Mouse (Mus musculus) heart, adult 18-20 months (tissue): ENCODE measurements at regions not wholly inside any gene's neighbourhood (a gene's known extent, or its start where the extent isn't known, plus 50 kb on each side); places are given as distances from the start of the nearest gene placed in this dataset.

ENCODE experiments used
- DNase-seq, 2 experiments: peaks; one replicate each; pipeline ENCODE4 v3.0.0; 2021 to 2022; ENCODE audit warnings: mixed read lengths in 1 of 2

DNA sequence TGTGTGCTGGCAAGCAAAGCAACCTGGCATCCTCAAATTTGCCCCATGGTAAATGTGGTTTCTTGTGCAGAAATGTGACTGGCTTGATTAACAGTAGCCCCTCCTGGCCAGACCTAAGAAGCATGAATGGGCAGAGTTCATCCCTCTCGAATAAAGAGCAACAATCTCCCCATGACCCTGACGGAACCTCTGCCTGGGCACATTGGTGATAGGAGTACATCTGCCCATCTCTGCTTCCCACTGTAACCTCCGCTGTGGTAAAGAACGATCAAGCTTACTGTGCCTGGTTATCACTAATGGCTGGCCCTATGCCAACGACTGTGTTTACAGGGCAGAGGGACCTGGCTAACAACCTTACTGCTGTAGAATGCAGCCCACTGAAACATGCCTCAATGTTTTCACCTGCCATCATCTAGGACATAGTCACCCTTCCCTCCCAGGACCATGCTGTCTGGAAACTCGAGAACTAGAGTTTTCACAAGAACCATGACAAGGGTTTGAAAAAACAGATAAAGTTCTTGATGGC, 69.6 kb upstream of the Tspan2 start:
- no peak for DNase-seq

DNA sequence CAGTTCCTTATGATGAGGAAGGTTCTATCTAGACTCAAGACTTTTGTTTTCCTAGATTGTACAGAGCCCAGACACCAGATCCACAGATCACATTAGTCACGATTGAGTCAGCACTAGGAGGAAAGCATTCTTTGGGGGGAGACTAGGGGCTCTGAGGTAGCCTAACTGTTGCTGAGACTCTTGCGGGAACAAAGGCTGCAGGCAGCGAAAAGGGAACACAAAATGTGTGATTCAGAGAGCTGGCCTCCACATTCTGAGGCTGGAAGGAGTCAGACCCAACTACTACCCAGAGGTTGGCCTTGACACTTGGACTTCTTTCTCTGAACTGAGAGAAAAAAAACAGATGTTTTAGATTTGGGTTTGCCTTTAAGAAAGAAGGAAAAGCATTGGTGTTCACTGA, 66.5 kb upstream of the Tspan2 start:
- peak; percentile 39 to 52 for DNase-seq

- DNase-seq, result peak; percentile 47 to 55
Observed at GRCm38 (mm10) chr3:102668556-102668955, 65.8 kb upstream of the Tspan2 start.

GRCm38 (mm10) chr3:102669951-102670350, 64.4 kb upstream of the Tspan2 start:
- peak; percentile 54 to 76 for DNase-seq

GRCm38 (mm10) chr3:102670557-102670956, 63.8 kb upstream of the Tspan2 start:
- peak in 1 of 2 experiments; percentile 33 for DNase-seq

DNA sequence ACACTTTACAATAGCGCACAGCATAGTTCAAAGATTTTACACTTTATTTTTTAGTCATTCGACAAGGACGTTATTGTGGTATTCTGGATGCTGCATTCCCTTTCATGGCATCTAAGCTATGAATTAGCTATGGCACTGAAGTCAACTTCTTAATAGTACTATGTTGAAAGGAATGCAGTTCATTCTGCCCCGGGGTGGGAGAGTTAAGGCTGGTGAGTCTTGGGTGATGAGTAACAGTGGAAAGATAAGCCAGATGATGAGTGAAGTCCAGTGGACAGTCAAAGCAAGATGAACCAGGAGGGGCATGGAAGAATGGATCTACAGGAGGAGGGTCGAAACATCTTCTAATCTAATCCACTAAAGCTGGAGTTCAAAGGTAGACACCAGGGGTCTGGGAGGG, 63.4 kb upstream of the Tspan2 start:
- DNase-seq, result no peak

GRCm38 (mm10) chr3:102673506-102673905, 60.8 kb upstream of the Tspan2 start:
- DNase-seq, result no peak

GRCm38 (mm10) chr3:102674068-102674467, 60.3 kb upstream of the Tspan2 start:
- DNase-seq, result no peak

DNA sequence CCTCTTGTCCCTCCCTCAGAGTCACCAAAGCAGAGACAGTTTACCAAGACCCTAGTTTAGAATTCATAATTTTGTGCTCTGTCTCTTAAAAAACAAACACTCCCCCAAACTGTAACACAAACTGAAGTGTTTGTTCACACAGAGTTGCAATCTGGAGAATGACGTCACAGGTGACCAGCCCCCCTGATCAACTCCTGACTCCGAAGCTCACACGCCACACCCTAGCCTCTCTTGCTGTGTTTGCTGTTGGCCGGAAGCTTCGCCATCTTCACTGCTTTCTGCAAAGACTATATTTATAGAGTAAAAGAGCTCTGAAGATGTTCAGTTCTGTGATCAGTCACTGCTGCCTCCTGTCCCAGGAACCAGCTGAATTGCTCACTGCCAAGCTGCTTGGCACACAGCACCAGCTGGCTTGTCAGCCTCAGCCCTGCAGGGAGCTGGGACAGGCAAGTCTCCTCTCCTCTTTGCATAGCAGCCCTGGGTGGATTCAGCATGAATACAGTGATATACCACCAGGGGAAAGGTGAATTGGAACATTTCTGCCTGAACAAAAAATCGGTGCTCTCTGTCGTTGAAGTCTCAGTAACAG, 57.3 kb upstream of the Tspan2 start:
- no peak for DNase-seq

GRCm38 (mm10) chr3:102678516-102678915, 55.8 kb upstream of the Tspan2 start:
- peak in 1 of 2 experiments; percentile 78 for DNase-seq

DNA sequence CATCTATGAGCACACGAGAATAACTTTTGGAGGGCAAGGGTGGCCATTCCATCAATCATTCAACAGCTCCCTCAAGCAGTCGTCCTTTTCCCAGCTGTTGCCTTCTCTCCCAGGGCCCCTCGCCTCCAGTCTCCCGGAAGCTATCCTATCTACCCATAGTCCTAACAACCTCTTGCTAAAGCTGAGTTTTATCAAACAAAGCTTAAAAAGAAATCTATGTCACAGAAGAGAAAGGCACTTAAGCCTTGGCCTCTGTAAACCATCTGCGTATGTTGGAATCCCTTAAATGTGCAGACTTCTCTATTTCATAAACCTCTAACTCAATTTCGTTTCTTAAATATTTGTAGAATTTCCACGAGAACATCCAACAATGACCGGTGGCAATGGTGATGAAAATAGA, 51.9 kb upstream of the Tspan2 start:
- DNase-seq, result no peak

GRCm38 (mm10) chr3:102683541-102683940, 50.8 kb upstream of the Tspan2 start:
- DNase-seq, result no peak
